Mouse (Mus musculus) forebrain, postnatal 0 days (tissue): ENCODE results near the gene Olfr152. TPM values are rescaled to one million over a fixed set of nuclear protein-coding genes. Genes with fewer than 3 reads are reported as not detected.

Experiments
- ATAC-seq: fragments of 200-750 bp; cut with Nextera tagmentation; 2 replicates; pipeline ENCODE4 v1.8.0; 2017; ENCODE audit warnings: mild to moderate bottlenecking, moderate library complexity
- DNase-seq: peaks from one replicate; pipeline ENCODE4 v3.0.0-alpha.2; 2015
- H3K27ac ChIP-seq: fragments of 300-500 bp; sonication (generic); 2 replicates; pipeline ENCODE4 v1.5.1; 2014; ENCODE audit warnings: low read depth, mild to moderate bottlenecking, antibody characterized with exemption, low read length, moderate library complexity, mixed read lengths
- H3K27me3 ChIP-seq: fragments of 300-500 bp; sonication (generic); 2 replicates; pipeline ENCODE4 v1.6.1; 2014; ENCODE audit warnings: mild to moderate bottlenecking, low read length, mixed read lengths; ENCODE audit not compliant: insufficient read depth
- H3K36me3 ChIP-seq: fragments of 300-500 bp; sonication (generic); 2 replicates; pipeline ENCODE4 v1.6.1; 2014; ENCODE audit warnings: mild to moderate bottlenecking, moderate library complexity; ENCODE audit not compliant: insufficient read depth
- H3K4me1 ChIP-seq: fragments of 300-500 bp; sonication (generic); 2 replicates; pipeline ENCODE4 v1.6.1; 2014; ENCODE audit warnings: antibody characterized with exemption; ENCODE audit not compliant: insufficient read depth
- H3K4me2 ChIP-seq: fragments of 300-500 bp; sonication (generic); 2 replicates; pipeline ENCODE4 v1.6.1; 2014; ENCODE audit warnings: low read depth, mild to moderate bottlenecking, moderate library complexity
- H3K4me3 ChIP-seq: fragments of 300-500 bp; sonication (generic); 2 replicates; pipeline ENCODE4 v1.5.1; 2014; ENCODE audit warnings: low read depth, low read length, mixed read lengths
- H3K9ac ChIP-seq: fragments of 300-500 bp; sonication (generic); 2 replicates; pipeline ENCODE4 v1.6.1; 2014; ENCODE audit warnings: mild to moderate bottlenecking
- H3K9me3 ChIP-seq: fragments of 300-500 bp; sonication (generic); 2 replicates; pipeline ENCODE4 v1.6.1; 2016; ENCODE audit warnings: low read length
- CTCF ChIP-seq: sonication (generic); IDR thresholded peaks from 2 replicates; pipeline ENCODE4 v1.5.1; 2016; ENCODE audit warnings: antibody characterized with exemption, control low read depth, low read depth
- WGBS: fragments of 180-500 bp; shearing (Covaris S2); extraction: QIAGEN DNeasy Blood & Tissue Kit; methylation state at CpG from one replicate; pipeline ENCODE4 v1.1.7; 2014; 5-methylcytosine and 5-hydroxymethylcytosine counted together
- polyA plus RNA-seq: library from polyadenylated mRNA; unstranded; fragments of >200 nt; fragmentation: Nextera tagmentation; extraction: Ambion mirVana; gene quantifications from 2 replicates; pipeline ENCODE4 v1.2.1, GENCODE M21; 2015
- total RNA-seq: library from RNA; depleted of rRNA; stranded (reverse); fragments of >200 nt; gene quantifications from 2 replicates; pipeline ENCODE4 v1.2.3, GENCODE M21; 2014; rRNA removed

Gene Olfr152
- total and polyA plus RNA-seq, 2 experiments from 2014 or later = not detected

DNA sequence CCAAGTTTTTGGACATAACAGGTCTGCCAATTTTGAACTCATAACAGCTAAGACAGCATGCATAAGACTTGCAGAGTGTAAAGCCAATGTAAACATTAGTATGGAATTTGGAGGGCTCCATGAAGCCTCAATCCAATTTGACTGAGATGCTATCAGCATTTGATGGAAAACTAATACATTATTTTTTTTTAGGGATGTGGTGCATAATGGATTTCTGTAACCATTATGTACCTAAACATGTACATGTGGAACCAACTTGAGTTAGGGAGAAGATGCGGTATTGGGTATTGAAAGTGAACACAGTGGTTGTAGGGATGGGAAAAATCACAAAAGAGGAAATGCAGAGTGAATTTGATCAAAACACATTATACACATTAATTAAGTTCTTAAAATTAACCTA lies 51.0 kb downstream of the Olfr152 start, which contains the start of gene Olfr1148:
TSS of gene Olfr1148 (plus strand) at position 301 of the 400 bp plus-strand sequence.
- H3K9ac ChIP-seq = no peak within 1 kb of the TSS
- 98% methylated on average over 1 of the region's 1 CpGs for WGBS
- no peaks in the 10 kb centered on the region for H3K9me3 ChIP-seq
- no peaks in the 10 kb centered on the region for H3K36me3 ChIP-seq
- ATAC-seq (no peak), DNase-seq (no peak)
- no peaks in the 10 kb centered on the region for H3K4me1 ChIP-seq
- no peaks in the 10 kb centered on the region for H3K27me3 ChIP-seq
- no peak within 1 kb of the TSS for H3K27ac ChIP-seq
- no peak for TF ChIP-seq CTCF
- no peak within 1 kb of the TSS for H3K4me3 ChIP-seq
- H3K4me2 ChIP-seq = no peak within 1 kb of the TSS

Other genes starting within 250 kb of the Olfr152 start
- not detected in 2 replicates for gene Olfr153, start 247.7 kb upstream of the Olfr152 start, total RNA-seq
- gene Olfr153, start 247.7 kb upstream of the Olfr152 start, polyA plus RNA-seq = not detected in 2 replicates
- not detected in 2 replicates for gene Olfr1128, start 233.9 kb upstream of the Olfr152 start, total RNA-seq
- gene Olfr1128, start 233.9 kb upstream of the Olfr152 start, polyA plus RNA-seq = not detected in 2 replicates
- not detected in 2 replicates for gene Olfr1129, start 205.6 kb upstream of the Olfr152 start, total RNA-seq
- not detected in 2 replicates for gene Olfr1129, start 205.6 kb upstream of the Olfr152 start, polyA plus RNA-seq
- gene Olfr1130, start 173.3 kb upstream of the Olfr152 start, total RNA-seq = 0.14 TPM in 1 of 2 replicates, not detected in the other
- not detected in 2 replicates for gene Olfr1130, start 173.3 kb upstream of the Olfr152 start, polyA plus RNA-seq
- not detected in 2 replicates for gene Olfr1131, start 152.4 kb upstream of the Olfr152 start, total RNA-seq
- gene Olfr1131, start 152.4 kb upstream of the Olfr152 start, polyA plus RNA-seq = not detected in 2 replicates
- not detected in 2 replicates for gene Olfr1132, start 141.9 kb upstream of the Olfr152 start, total RNA-seq
- not detected in 2 replicates for gene Olfr1132, start 141.9 kb upstream of the Olfr152 start, polyA plus RNA-seq
- not detected in 2 replicates for gene Olfr1133, start 132.1 kb upstream of the Olfr152 start, total RNA-seq
- not detected in 2 replicates for gene Olfr1133, start 132.1 kb upstream of the Olfr152 start, polyA plus RNA-seq
- gene Olfr1134, start 121.0 kb upstream of the Olfr152 start, total RNA-seq = not detected in 2 replicates
- gene Olfr1134, start 121.0 kb upstream of the Olfr152 start, polyA plus RNA-seq = not detected in 2 replicates
- not detected in 2 replicates for gene Olfr1135, start 105.8 kb upstream of the Olfr152 start, total RNA-seq
- gene Olfr1135, start 105.8 kb upstream of the Olfr152 start, polyA plus RNA-seq = not detected in 2 replicates
- gene Olfr1136, start 85.5 kb upstream of the Olfr152 start, total RNA-seq = not detected in 2 replicates
- gene Olfr1136, start 85.5 kb upstream of the Olfr152 start, polyA plus RNA-seq = not detected in 2 replicates
- not detected in 2 replicates for gene Olfr1137, start 66.3 kb upstream of the Olfr152 start, total RNA-seq
- not detected in 2 replicates for gene Olfr1137, start 66.3 kb upstream of the Olfr152 start, polyA plus RNA-seq
- not detected in 2 replicates for gene Olfr1138, start 39.5 kb upstream of the Olfr152 start, total RNA-seq
- not detected in 2 replicates for gene Olfr1138, start 39.5 kb upstream of the Olfr152 start, polyA plus RNA-seq
- not detected in 2 replicates for gene Olfr1140, start 35.7 kb upstream of the Olfr152 start, total RNA-seq
- not detected in 2 replicates for gene Olfr1140, start 35.7 kb upstream of the Olfr152 start, polyA plus RNA-seq
- gene Olfr1141, start 25.5 kb upstream of the Olfr152 start, total RNA-seq = not detected in 2 replicates
- gene Olfr1141, start 25.5 kb upstream of the Olfr152 start, polyA plus RNA-seq = not detected in 2 replicates
- gene Olfr1143, start 21.1 kb downstream of the Olfr152 start, total RNA-seq = not detected in 2 replicates
- gene Olfr1143, start 21.1 kb downstream of the Olfr152 start, polyA plus RNA-seq = not detected in 2 replicates
- not detected in 2 replicates for gene Olfr1145, start 30.3 kb downstream of the Olfr152 start, total RNA-seq
- gene Olfr1145, start 30.3 kb downstream of the Olfr152 start, polyA plus RNA-seq = not detected in 2 replicates
- not detected in 2 replicates for gene Olfr1148, start 51.0 kb downstream of the Olfr152 start, total RNA-seq
- gene Olfr1148, start 51.0 kb downstream of the Olfr152 start, polyA plus RNA-seq = not detected in 2 replicates
- not detected in 2 replicates for gene Olfr1150-ps1, start 64.5 kb downstream of the Olfr152 start, total RNA-seq
- not detected in 2 replicates for gene Olfr1150-ps1, start 64.5 kb downstream of the Olfr152 start, polyA plus RNA-seq
- gene Olfr1151, start 76.4 kb downstream of the Olfr152 start, total RNA-seq = not detected in 2 replicates
- not detected in 2 replicates for gene Olfr1151, start 76.4 kb downstream of the Olfr152 start, polyA plus RNA-seq
- gene Olfr1152, start 87.0 kb downstream of the Olfr152 start, total RNA-seq = not detected in 2 replicates
- not detected in 2 replicates for gene Olfr1152, start 87.0 kb downstream of the Olfr152 start, polyA plus RNA-seq
- not detected in 2 replicates for gene Olfr1153, start 115.5 kb downstream of the Olfr152 start, total RNA-seq
- not detected in 2 replicates for gene Olfr1153, start 115.5 kb downstream of the Olfr152 start, polyA plus RNA-seq
- gene Olfr1154, start 125.7 kb downstream of the Olfr152 start, total RNA-seq = not detected in 2 replicates
- gene Olfr1154, start 125.7 kb downstream of the Olfr152 start, polyA plus RNA-seq = not detected in 2 replicates
- not detected in 2 replicates for gene Olfr1155, start 165.7 kb downstream of the Olfr152 start, total RNA-seq
- gene Olfr1155, start 165.7 kb downstream of the Olfr152 start, polyA plus RNA-seq = not detected in 2 replicates
- not detected in 2 replicates for gene Olfr1156, start 173.6 kb downstream of the Olfr152 start, total RNA-seq
- not detected in 2 replicates for gene Olfr1156, start 173.6 kb downstream of the Olfr152 start, polyA plus RNA-seq
- gene Olfr1157, start 188.8 kb downstream of the Olfr152 start, total RNA-seq = not detected in 2 replicates
- not detected in 2 replicates for gene Olfr1157, start 188.8 kb downstream of the Olfr152 start, polyA plus RNA-seq
- gene Olfr74, start 195.2 kb downstream of the Olfr152 start, total RNA-seq = not detected in 2 replicates
- not detected in 2 replicates for gene Olfr74, start 195.2 kb downstream of the Olfr152 start, polyA plus RNA-seq
- not detected in 2 replicates for gene Olfr1158, start 210.6 kb downstream of the Olfr152 start, total RNA-seq
- not detected in 2 replicates for gene Olfr1158, start 210.6 kb downstream of the Olfr152 start, polyA plus RNA-seq
- gene Olfr1160, start 228.8 kb downstream of the Olfr152 start, total RNA-seq = not detected in 2 replicates
- not detected in 2 replicates for gene Olfr1160, start 228.8 kb downstream of the Olfr152 start, polyA plus RNA-seq
- not detected in 2 replicates for gene Olfr1161, start 243.3 kb downstream of the Olfr152 start, total RNA-seq
- gene Olfr1161, start 243.3 kb downstream of the Olfr152 start, polyA plus RNA-seq = not detected in 2 replicates